Mouse (Mus musculus): ENCODE measurements around the gene Fanca.
"Not testable (repeated sequence)": the region's sequence is repeated elsewhere in the genome, so short reads cannot be mapped to it uniquely, and the experiment has no call there.

Gene Fanca

GRCm38 (mm10) chr8:123271901-123272300, 46.5 kb downstream of the Fanca start:
- no peak for DNase-seq (ENCODE audit: low read depth, low spot score)

DNA sequence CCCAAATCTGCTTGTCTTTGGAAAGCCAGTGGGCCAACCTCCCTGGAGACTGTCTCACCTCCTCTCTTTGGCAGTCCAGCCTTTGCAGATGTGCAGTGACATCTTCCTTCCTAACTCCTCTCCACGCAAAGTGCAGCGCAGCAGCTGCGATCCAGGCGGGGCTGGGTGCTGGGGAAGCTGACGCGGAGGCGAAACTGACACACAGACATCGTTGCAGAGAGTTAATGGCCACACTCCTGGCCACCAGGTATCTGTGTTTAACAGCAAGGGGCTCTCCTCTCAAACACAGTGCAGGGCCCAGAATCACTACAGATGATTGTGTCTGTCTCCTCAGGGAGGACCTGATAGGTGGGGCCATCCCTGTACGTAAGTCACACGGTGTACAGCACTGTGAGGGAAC, 47.2 kb downstream of the Fanca start:
- DNase-seq (ENCODE audit: low read depth, low spot score): no peak

DNA sequence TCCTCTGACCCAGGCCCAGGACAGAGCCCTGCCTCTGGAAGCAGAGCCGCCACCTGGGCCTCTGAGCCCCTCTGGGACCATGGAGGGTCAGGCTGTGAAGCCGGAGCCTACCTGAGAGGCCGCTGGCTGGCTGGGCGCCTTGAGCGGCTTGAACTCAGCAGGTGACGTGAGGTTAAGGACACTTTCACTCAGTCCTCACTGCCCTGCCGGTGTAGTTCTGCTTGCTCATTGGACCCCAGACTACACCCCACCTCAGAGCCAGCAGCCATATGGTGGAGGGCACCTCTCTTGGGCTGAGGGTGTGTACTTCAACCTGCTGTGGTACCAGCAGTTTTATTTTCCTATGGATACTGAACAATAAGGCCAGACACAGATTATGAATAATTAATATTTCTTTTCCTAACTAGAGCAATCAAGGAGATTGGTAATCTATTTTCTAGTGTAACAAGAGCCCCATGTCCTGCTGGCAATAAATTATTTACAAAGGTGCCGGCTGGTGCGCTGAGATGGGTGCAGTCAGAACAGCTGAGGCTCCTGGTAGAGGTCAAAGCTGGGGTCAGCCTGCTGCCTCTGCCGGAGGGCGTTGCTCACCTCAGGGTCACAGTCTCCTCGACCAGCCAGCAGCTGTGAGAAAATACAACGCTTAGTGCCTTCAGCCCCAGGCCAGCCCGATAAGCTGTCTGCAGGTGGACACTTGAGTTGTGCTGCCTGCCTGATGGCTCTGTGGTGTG, 50.3 kb downstream of the Fanca start:
- no peak for DNase-seq (ENCODE audit: low read depth, low spot score)

DNA sequence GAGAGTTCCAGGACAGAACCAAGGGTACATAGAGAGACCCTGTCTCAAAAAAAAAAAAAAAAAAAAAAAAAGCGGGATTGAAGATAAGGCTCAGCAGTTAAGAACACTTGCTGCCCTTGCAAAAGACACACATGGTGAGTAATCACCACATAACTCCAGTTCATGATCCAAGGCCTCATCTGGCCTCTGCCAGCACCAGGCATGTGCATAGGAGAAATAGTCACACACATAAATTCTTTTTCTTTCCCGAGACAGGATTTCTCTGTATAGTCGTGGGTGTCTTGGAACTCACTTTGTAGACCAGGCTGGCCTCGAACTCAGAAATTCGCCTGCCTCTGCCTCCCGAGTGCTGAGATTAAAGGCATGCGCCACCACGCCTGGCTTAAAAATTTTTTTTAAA, 60.8 kb downstream of the Fanca start:
- not testable (repeated sequence) for DNase-seq (ENCODE audit: low read depth, low spot score)

DNA sequence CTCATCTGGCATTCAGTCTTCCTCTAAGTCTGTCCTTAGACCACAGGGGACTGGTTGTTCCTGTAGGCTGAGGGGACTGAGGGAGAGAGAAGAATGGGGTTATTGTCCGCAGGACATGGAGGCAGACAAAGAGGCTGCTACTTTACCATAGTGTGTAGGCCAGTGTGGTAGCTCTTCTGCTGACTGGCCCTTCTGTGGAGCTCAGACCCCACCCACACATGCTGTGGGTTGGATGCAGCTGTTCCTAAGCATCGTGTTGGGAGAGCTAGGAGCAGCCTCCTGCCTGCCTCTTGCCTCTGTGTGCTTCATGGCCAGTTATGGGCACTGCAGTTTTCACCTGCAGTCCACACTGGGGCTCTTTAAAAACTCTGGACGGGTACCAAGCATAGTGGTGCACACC, 61.3 kb downstream of the Fanca start:
- no peak for DNase-seq (ENCODE audit: low read depth, low spot score)

DNA sequence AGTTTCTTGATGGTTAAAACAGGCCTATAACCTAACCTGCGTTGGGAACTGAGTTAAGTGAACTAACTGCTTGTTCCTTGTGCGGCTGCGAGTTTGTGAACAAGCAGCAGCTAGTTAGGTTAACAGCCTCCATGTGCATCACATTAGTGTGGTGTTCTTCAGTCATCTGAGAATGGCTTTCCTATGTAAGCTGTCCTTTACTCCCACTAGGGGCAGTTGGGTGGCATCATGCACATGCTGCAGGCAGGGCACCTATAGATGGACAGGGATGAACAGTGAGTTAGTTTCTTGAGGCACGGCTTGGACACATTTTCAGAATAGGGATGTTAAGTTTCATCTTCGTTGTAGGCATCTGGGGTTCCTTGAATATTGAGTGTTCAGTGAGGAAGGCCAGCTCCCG, 63.2 kb downstream of the Fanca start:
- DNase-seq (ENCODE audit: low read depth, low spot score): no peak

DNA sequence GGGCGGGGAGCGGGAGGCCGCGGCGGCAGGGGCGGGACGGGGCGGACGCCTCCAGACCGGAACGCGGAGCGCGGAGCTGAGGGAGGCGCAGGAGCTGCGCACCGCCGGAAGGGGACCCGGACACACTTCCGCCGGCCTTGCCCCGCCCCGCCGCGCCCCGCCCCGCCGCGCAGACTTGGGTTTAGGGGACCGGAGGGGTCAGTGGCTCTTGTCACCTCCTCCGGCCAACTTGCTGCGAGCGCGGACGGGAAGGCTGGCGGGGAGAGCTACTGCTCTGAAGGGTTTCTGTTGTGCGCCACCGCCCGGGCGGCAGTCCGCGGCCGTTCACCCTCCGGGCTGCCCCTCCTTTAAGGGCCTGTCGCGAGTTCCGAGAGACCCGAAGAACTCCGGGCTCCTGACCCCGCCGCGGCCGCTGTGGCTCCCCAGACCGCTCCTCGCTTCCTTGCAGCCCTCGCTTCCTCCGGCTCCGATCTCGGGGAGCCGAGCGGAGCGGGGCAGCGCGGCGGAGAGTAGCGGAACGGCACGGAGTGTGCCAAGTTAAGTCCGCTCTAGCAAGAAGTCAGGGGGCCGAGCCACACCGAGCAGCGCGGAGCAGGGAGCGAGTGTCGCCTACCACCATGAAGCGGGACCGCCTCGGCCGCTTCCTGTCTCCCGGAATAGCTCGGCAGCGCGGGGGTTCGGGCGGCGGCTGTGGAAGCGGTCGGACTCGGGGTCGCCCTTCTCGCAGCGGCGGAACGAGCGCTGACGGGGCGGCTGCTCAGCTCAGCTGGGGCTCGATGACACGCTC, 64.1 kb downstream of the Fanca start, which contains the start of the genes Zfp276 and Vps9d1:
TSS of gene Zfp276 (plus strand) at position 97 of the 787 bp plus-strand sequence.
TSS of gene Vps9d1 (minus strand) at position 250 of the 787 bp plus-strand sequence.
- DNase-seq (ENCODE audit: low read depth, low spot score): peak; percentile 61

- no peak for DNase-seq (ENCODE audit: low read depth, low spot score)
These were observed 64.8 kb downstream of the Fanca start for GRCm38 (mm10) chr8:123253451-123254098.

DNA sequence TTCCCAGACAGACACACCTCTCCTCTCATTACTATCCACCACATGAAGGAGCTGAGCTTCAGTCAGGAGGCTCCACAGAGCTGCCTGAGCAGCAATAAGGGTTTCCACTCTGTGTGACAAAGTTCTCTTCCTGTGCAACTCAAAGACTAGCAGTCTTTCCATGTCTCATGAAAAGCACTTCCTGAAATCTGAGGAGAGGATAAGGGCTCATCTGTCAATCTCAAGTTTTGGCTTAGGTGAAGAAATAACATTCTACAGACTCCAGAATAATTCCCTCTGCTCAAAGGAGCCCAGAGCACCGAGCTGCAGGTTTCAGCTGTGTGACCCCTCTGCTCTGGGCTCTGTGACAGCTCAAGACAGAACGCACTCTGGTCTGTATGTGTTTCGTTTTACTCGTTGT, 65.5 kb downstream of the Fanca start:
- no peak for DNase-seq (ENCODE audit: low read depth, low spot score)

DNA sequence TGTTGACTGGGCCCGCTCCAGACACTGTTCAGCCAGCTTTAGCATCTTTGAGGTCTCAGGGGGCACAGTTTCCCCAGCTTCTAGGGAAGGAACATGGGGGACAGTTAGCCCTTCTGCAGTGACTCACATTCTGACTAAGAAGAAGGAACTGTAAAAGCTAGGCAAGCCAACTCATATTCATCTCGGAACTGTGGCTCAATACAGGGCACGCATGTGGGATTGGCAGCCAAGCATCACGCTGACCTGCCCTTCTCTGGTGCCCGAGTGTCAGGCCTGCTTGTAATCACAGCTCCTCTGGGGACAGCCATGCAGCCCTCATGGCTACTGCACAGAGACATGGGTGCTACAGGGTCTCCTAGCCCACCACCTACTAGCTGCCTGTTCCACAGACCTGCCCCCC, 67.4 kb downstream of the Fanca start:
- DNase-seq (ENCODE audit: low read depth, low spot score): no peak

GRCm38 (mm10) chr8:123248596-123248995, 69.8 kb downstream of the Fanca start:
- DNase-seq (ENCODE audit: low read depth, low spot score): no peak

DNA sequence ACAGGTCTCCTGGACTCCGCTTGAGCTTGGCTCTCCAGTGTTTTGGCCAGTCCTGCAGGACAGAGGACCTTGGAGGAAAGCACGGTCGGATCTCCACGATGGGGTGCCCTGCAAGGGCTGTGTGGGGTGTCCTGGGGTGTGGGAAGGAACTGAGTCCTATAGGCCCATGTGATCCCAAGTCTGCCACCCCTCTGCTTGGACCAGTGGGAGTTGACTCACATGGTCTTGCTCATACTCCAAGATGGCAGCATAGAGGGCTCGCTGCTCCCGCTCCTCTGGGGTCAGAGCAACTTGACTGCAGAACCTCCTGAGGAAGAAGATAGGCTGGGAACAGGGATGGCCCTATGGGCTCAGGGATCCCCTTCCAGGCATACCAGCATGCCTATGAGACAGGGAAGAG, 70.6 kb downstream of the Fanca start:
- no peak for DNase-seq (ENCODE audit: low read depth, low spot score)

DNA sequence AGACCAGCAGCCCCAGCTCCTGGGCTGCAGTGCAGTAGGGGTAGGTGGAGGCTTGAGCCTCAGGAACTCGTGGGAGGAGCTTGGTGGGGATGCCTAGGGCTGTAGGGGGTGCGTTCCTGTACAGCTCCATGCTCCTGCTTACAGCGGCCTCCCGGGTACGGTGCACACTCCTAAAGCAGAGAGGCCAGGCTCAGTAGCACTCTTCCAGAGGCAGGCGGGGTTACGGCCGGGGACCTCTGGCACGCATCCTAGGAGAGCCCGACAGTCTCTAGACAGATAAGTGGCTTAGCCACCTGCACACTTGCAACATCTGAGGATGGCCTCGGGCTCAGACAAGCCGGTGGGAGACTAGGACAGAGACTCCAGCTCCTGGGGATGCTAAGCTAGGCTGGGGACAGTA, 72.8 kb downstream of the Fanca start:
- DNase-seq (ENCODE audit: low read depth, low spot score): no peak

DNA sequence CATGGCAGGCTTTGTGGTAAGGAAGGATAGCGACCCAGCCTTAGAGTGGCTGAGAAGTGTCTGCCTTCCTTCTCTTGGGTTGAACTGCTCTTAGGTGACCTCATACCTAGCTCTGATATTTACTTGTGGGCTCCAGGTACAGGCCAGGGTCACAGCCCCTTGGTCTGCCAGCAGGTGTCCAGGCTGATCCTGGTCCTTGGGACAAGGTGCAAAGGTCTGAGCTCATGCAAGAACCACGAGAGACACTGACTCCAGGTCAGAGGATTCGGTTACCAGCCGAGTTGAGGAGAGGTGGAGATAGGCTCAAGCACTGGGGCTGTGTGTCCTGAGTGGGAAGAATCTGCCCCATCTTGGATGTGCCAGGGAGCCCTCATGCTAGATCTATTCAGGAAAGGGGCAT, 74.0 kb downstream of the Fanca start:
- DNase-seq (ENCODE audit: low read depth, low spot score): no peak

- no peak for DNase-seq (ENCODE audit: low read depth, low spot score)
These were observed 75.3 kb downstream of the Fanca start for GRCm38 (mm10) chr8:123243053-123243452.

DNA sequence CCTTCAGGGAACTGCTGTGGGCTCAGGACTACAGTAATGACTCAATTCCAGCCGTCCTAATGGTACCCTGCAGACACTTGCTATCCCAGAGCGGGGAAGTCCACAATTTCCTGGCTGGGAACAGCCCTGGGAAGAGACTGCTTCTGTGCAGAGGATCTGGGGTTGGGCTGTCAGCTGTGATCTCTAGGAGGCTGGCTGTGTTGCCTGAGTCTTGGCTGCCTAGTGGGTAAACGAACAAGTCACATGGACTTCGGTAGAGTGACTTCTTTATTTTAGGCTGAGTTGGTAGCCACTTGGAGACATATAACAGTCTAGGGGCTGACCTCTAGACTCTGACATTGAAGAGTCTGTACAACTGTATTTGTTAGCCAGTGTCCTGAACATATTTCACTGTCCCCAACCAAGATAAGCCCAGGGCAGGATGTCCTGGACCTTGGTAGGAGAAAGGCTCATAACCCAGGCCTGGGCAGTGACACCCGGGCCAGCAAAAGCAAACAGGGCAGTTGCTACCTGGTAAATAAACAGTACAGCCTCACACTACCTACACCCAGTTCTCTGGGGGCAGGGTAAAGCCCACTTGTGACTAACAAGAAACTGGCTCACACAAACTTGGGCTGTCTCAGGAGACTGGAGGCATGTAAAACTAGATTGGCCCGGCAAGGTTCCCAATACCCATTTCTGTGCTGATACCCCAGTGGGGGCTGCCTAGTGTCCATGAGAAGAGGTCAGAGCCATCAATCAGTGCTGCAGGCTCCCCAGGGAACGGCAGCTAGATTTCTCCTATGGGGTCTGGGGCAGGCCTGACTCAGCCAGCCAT, 76.1 kb downstream of the Fanca start:
- DNase-seq (ENCODE audit: low read depth, low spot score): no peak

DNA sequence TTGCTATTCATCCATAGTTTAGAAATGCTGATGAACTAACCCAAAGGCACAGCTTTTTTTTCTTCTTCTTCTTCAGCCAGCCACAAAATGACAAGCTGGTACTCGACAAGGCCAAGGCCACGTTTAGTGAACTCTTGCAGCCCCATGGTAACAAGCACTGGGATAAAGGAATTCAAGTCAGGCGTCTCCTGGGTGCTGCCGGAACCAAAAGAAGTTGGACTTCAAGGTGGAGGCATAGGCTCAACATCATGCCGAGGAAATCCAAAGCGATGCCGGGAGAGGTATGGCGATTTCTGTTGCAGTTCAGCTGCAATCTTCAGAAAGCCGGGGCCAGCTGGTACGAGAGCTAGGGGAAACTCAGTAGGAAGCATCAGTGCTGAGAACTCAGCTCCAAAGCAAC, 79.0 kb downstream of the Fanca start:
- DNase-seq (ENCODE audit: low read depth, low spot score): no peak

- DNase-seq (ENCODE audit: low read depth, low spot score): no peak
These were observed 82.6 kb downstream of the Fanca start, which contains the start of gene Spata2l for GRCm38 (mm10) chr8:123235520-123236497. TSS of gene Spata2l (minus strand) at chr8:123236233.

DNA sequence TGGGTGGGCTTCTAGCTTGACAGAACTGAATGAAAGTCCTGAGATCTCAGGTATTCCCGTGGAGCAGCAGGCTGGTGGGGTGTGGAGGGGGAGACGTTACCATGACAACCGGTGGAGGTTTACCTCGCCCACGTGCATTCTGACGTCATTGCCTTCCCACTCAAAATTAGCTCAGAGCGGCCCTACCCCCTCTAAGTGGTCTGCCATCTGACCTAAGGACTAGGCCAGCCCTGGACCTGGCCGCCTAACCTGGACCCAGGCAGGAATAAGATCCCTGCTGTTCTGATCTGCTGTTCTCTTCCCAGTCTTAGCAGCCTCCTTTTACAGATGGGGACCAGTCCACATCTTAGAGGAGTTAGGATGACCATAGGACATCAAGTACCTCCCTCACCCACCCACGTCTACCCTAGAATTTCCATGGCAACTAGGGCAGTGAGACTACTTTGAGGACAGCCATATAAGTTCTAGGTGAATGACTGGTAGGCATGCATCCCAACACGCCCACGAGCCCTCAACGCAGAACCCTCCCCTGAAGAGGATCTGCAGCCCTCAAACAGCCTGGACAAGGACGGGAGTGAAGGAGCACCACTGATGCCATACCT, 83.4 kb downstream of the Fanca start:
- no peak for DNase-seq (ENCODE audit: low read depth, low spot score)

GRCm38 (mm10) chr8:123233760-123234159, 84.6 kb downstream of the Fanca start:
- DNase-seq (ENCODE audit: low read depth, low spot score): no peak
